Mouse (Mus musculus) heart, embryonic 11.5 days (tissue): ENCODE results near the gene Stat6. TPM values are rescaled to one million over a fixed set of nuclear protein-coding genes. Genes with fewer than 3 reads are reported as not detected.
A peak's percentile ranks its signal among the peaks of the same experiment; 100 is the strongest.

ENCODE experiments used
- ATAC-seq: fragments of 200-750 bp; cut with Nextera tagmentation; replicated peaks from 2 replicates; pipeline ENCODE4 v1.8.0; 2017; ENCODE audit warnings: moderate library complexity; ENCODE audit not compliant: insufficient number of reproducible peaks, low FRiP score, low TSS enrichment
- H3K27ac ChIP-seq: fragments of 300-500 bp; sonication (generic); 2 replicates; pipeline ENCODE4 v1.5.1; 2014; ENCODE audit warnings: mild to moderate bottlenecking, low read depth, low read length
- H3K27me3 ChIP-seq: fragments of 300-500 bp; sonication (generic); 2 replicates; pipeline ENCODE4 v1.6.1; 2014; ENCODE audit warnings: mild to moderate bottlenecking, low read length, mixed read lengths; ENCODE audit not compliant: control insufficient read depth, insufficient read depth
- H3K36me3 ChIP-seq: fragments of 300-500 bp; sonication (generic); 2 replicates; pipeline ENCODE4 v1.6.1; 2014; ENCODE audit warnings: mild to moderate bottlenecking, low read length, moderate library complexity, mixed read lengths; ENCODE audit not compliant: control insufficient read depth, insufficient read depth
- H3K4me1 ChIP-seq: fragments of 300-500 bp; sonication (generic); 2 replicates; pipeline ENCODE4 v1.6.1; 2014; ENCODE audit warnings: low read length; ENCODE audit not compliant: control insufficient read depth, insufficient read depth
- H3K4me2 ChIP-seq: fragments of 300-500 bp; sonication (generic); 2 replicates; pipeline ENCODE4 v1.6.1; 2014; ENCODE audit warnings: mild to moderate bottlenecking, moderate library complexity
- H3K4me3 ChIP-seq: fragments of 300-500 bp; sonication (generic); 2 replicates; pipeline ENCODE4 v1.5.1; 2014; ENCODE audit warnings: low read depth, low read length
- H3K9ac ChIP-seq: fragments of 300-500 bp; sonication (generic); 2 replicates; pipeline ENCODE4 v1.6.1; 2014; ENCODE audit warnings: mild to moderate bottlenecking, low read depth, low read length, moderate library complexity
- H3K9me3 ChIP-seq: fragments of 300-500 bp; sonication (generic); replicated peaks from 2 replicates; pipeline ENCODE4 v1.6.1; 2016; ENCODE audit warnings: low read length; ENCODE audit not compliant: control insufficient read depth
- WGBS: fragments of 180-500 bp; shearing (Covaris S2); extraction: QIAGEN DNeasy Blood & Tissue Kit; methylation state at CpG from one replicate; pipeline ENCODE4 v1.1.7; 2014; ENCODE audit not compliant: insufficient replicate concordance; 5-methylcytosine and 5-hydroxymethylcytosine counted together
- polyA plus RNA-seq: library from polyadenylated mRNA; unstranded; fragments of >200 nt; fragmentation: Nextera tagmentation; extraction: Ambion mirVana; gene quantifications from 2 replicates; pipeline ENCODE4 v1.2.1, GENCODE M21; 2014

Gene Stat6
- polyA plus RNA-seq, 1 experiment from 2014 or later = 21.0 TPM

DNA sequence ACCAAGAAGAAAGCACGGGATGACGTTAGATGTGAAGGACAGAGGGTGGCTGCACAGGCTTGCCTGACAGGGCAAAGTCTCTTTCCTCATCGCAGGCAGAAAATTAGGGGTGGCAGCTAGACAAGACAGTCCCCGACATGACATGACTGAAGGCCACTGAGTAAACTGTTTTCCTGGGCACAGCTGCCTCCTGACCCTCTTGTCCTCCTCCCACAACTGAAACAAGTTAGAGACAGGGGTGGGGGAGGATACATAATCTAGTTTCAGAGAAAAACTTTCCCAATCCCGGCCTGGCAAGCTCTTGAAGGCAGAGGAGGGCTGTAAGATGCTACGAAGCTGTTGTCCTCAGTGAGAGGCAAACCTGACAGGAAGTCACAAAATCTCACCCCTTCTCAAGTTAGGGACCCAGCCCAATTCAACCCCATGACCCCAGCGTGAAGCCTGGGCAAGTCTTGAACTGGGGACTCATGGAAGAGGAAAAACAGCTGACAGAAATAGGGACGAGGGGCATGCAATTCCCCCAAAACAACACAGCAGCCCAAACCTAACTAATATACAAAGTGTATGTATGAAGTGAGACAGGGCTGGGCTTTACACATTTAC lies 23.6 kb upstream of the Stat6 start:
- Histone ChIP-seq H3K36me3 (no peaks in the 10 kb centered on the region), H3K9ac (peak overlapping the region; percentile 76), H3K4me2 (peak overlapping the region; percentile 97), H3K4me3 (peak overlapping the region; percentile 72), H3K27ac (no peak overlapping the region), H3K27me3 (no peaks in the 10 kb centered on the region), H3K4me1 (peaks cover 53% of the 10 kb centered on the region), H3K9me3 (no peaks in the 10 kb centered on the region)
- no peak for ATAC-seq
- WGBS = 27% methylated on average over 8 of the region's 8 CpGs

DNA sequence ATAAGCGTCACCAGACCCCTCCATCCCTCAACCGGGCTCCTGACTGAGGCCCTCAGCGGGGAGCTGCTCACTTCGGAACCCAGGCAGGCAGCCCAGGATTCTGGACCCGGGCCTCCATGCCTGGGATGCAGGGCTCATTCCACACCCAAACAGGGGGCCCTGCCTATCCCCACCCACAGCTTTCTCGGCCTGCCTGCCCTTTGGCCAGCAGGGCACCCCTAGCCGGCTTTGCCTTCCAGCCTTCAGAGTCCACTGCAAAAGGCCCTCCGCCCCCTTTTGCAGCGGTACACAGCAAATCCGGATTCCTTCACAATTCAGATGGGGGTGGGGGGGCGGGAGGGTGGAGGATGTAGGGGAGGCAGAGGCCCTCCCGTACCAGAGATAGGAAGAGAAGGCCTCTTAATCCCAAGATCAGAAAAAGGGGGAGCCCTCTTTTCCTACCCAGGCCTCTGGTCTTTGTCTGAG lies 22.8 kb upstream of the Stat6 start:
- H3K36me3 ChIP-seq = no peaks in the 10 kb centered on the region
- peak overlapping the region; percentile 95 for H3K27ac ChIP-seq
- peak overlapping the region; percentile 76 for H3K9ac ChIP-seq
- ATAC-seq = no peak
- 4% methylated on average over 12 of the region's 12 CpGs for WGBS
- peaks cover 46% of the 10 kb centered on the region for H3K4me1 ChIP-seq
- H3K9me3 ChIP-seq = no peaks in the 10 kb centered on the region
- H3K4me3 ChIP-seq = peak overlapping the region; percentile 72
- no peaks in the 10 kb centered on the region for H3K27me3 ChIP-seq
- peak overlapping the region; percentile 97 for H3K4me2 ChIP-seq

DNA sequence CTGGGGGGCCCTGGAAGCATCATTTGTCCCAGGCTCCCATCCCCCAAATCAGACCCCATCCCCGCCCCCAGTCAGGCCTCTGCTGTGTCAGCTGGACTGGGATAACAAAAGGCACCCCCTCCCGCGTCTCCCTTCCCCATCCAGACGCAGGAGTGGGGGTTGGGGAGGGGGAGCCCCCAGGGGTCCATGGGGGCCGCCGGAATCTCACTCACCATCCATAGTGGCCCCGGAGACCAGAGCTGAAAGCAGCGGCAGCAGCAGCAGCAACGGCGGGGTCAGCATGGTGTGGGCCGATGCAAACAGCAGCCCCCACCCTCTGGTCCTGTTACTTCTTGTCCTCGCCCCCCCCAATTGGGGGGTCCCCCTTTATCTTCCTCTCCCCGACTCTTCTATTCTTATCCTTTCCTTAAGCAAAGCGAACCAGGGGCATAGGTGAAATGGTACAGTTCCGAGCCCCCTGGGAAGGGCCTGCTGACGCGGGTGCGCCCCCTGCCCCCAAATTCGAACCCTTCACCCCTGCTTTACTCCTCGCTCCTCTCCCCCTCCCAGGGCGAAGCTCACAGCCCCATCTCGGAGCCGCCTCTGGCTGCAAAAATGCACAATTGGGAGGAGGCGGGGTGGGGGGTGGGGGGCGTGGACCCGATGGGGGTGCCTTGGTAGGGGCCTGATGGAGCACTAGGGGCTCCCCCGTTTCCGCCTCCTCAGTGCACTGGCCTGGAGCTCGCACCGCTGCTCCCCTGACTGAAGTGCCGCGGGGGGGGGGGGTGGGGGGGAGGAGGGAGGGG lies 22.2 kb upstream of the Stat6 start, which contains the start of gene Lrp1:
Gene Lrp1, minus strand, starts transcription at position 743 of the 785 bp plus-strand sequence.
- peak; percentile 56 for ATAC-seq
- Histone ChIP-seq H3K4me2 (peak within 1 kb of the TSS; percentile 97), H3K4me1 (peaks cover 40% of the 10 kb centered on the region), H3K9ac (peak within 1 kb of the TSS; percentile 78), H3K9me3 (no peaks in the 10 kb centered on the region), H3K36me3 (no peaks in the 10 kb centered on the region), H3K4me3 (peak within 1 kb of the TSS; percentile 72), H3K27me3 (no peaks in the 10 kb centered on the region), H3K27ac (peak within 1 kb of the TSS; percentile 95)
- WGBS = 2% methylated on average over 22 of the region's 32 CpGs

DNA sequence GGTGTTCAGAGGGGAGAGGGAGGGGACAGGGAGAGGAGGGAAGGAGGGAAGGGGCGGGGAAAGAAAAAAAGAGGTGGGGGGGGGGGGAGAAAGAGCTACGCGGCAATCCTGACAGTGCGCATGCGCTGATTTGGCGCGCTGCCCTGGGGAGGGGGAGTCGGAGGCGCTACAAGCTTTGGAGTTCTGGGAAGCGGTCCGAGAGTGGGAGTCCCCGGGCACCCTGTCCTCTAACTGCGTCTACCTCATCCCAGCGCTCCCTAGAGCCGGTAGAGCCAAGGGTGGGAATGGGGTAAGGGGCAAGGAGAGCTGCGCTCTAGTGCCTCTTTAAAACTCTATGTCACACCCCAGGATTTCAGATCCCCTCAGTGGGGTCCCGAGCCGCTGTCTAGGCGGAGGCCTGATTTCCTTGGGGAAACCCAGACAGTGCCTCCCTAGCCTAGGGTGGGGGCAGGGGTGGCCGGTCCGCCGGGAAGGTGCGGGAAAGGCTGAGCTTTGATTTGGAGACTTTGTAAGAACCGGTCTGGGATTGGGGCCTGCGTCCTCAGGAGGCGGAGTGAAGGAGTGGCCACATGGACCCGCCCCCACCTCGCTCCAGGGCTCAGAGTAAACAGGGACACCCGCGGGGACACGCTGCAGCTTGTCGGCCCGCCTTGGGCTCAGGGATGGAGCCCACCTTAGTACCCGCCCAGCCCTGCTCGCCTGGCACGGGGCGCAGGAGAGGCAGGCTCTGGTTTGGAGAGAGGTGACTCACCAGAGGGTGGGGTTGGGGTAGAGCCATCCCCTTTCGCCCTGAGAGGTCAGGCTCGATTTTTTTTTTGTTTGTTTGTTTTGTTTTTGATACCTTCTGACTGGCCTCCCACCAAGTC lies 21.4 kb upstream of the Stat6 start:
- 0% methylated on average over 39 of the region's 39 CpGs for WGBS
- Histone ChIP-seq H3K27ac (peak overlapping the region; percentile 95), H3K9me3 (no peaks in the 10 kb centered on the region; the same call in 1 of the 2 replicates), H3K4me1 (peaks cover 31% of the 10 kb centered on the region), H3K9ac (peak overlapping the region; percentile 78), H3K36me3 (no peaks in the 10 kb centered on the region), H3K4me2 (peak overlapping the region; percentile 97), H3K27me3 (no peaks in the 10 kb centered on the region), H3K4me3 (peak overlapping the region; percentile 72)
- ATAC-seq = peak; percentile 80

DNA sequence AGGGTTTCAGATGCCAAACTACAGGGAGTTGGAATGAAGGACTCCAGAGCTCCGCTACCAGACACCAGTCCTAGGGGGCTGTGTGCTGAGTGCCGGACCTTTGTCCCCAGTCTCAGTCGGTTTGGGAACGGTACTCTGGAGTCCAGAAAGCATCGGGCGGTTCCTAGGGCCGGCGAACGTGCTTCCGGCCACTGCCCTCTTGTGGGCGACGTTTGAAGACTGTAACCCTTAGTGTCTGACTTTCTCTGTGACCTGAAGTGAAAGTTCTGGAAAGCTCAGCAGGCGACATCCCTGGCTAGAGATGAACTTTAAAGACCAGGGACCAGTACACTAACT lies 20.8 kb upstream of the Stat6 start:
- H3K9me3 ChIP-seq = no peaks in the 10 kb centered on the region; the same call in 1 of the 2 replicates
- WGBS = 1% methylated on average over 13 of the region's 13 CpGs
- H3K4me1 ChIP-seq = peaks cover 25% of the 10 kb centered on the region
- no peaks in the 10 kb centered on the region for H3K36me3 ChIP-seq
- peak overlapping the region; percentile 95 for H3K27ac ChIP-seq
- no peaks in the 10 kb centered on the region for H3K27me3 ChIP-seq
- peak overlapping the region; percentile 97 for H3K4me2 ChIP-seq
- H3K4me3 ChIP-seq = peak overlapping the region; percentile 72
- peak; percentile 19; the same call in 1 of the 2 replicates for ATAC-seq
- peak overlapping the region; percentile 78; the same call in 1 of the 2 replicates for H3K9ac ChIP-seq

DNA sequence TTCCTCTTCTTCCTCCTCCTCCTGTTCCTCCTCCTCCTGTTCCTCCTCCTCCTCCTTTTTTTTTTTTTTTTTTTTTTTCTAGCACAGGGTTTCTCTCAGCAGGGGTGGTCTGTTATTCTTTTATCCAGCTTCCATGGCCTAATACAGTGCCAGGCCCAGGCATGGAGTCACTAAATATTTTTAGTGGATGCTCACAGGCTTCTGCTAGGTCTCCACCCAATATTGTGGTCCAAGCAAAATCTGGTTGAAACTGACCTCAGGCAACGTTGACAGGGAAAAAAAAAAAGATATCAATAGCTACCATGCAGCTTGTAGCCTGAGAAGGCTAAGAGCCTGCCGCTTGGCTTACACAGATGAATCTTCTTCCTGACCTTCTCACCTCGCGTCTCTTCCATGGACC lies 20.1 kb upstream of the Stat6 start:
- Histone ChIP-seq H3K27ac (no peak overlapping the region), H3K36me3 (no peaks in the 10 kb centered on the region), H3K9me3 (no peaks in the 10 kb centered on the region; the same call in 1 of the 2 replicates), H3K9ac (no peak overlapping the region), H3K4me3 (no peak overlapping the region), H3K4me1 (peaks cover 19% of the 10 kb centered on the region), H3K4me2 (no peak overlapping the region), H3K27me3 (no peaks in the 10 kb centered on the region)
- 59% methylated on average over 4 of the region's 4 CpGs for WGBS
- ATAC-seq = no peak

DNA sequence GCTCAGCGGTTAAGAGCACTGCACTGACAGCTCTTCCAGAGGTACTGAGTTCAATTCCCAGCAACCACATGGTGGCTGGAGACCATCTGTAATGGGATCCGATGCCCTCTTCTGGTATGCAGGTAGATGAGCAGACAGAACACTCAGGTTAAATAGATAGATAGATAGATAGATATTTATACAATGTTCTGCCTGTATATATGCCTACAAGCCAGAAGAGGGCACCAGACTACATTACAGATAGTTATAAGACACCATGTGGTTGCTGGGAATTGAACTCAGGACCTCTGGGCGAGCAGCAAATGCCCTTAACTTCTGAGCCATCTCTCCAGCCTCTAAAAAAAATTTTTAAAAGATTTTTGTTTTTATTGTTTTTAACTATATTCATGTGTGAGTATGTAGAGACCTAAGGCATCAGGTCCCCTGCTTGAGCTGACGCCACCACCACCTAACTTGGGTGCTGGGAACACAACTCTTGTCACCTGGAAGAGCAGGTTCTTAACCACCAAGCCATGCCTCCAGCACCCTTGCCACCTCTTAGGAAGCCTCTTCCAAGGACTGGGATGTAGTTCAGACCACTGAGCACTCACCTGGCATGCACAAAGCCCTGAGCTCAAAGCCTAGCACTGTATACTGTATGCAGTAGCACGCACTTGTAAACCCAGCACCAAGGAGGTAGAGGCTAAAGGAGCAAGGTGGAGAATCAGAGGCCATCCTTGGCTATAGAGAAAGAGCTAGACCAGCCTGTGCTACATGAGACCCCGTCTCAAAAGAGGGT lies 19.2 kb upstream of the Stat6 start:
- Histone ChIP-seq H3K4me2 (no peak overlapping the region), H3K36me3 (no peaks in the 10 kb centered on the region), H3K4me1 (peaks cover 17% of the 10 kb centered on the region), H3K9me3 (no peaks in the 10 kb centered on the region; the same call in 1 of the 2 replicates), H3K4me3 (no peak overlapping the region), H3K27me3 (no peaks in the 10 kb centered on the region), H3K9ac (no peak overlapping the region), H3K27ac (no peak overlapping the region)
- no peak for ATAC-seq
- WGBS = 87% methylated on average over 6 of the region's 6 CpGs

DNA sequence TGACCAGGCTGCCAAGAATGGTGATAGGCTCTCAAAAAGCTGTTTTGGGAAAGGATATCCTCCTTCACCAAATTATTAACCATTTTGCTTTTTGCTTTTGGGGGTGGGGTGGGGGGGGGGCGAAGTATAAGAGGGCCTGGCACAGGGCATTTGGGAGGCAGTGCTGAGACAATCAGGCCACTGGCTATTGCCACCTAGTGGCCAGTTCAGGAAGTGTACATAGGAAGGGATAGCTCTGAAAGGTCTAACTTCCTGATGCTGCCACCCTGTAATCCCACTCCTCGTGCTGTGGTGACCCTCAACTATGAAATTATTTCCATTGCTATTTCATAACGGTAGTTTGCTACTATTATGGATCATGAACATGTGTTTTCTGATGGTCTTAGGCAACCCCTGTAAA lies 16.4 kb upstream of the Stat6 start:
- Histone ChIP-seq H3K4me1 (peaks cover 2% of the 10 kb centered on the region; the same call in 1 of the 2 replicates), H3K9ac (no peak overlapping the region), H3K9me3 (no peaks in the 10 kb centered on the region; the same call in 1 of the 2 replicates), H3K4me3 (no peak overlapping the region), H3K36me3 (no peaks in the 10 kb centered on the region), H3K27ac (no peak overlapping the region), H3K4me2 (no peak overlapping the region), H3K27me3 (no peaks in the 10 kb centered on the region)
- WGBS = 62% methylated on average over 3 of the region's 3 CpGs
- no peak for ATAC-seq
